Mouse (Mus musculus) kidney, embryonic 16.5 days (tissue): ENCODE data around the gene Rbm12. TPM values are rescaled to one million over a fixed set of nuclear protein-coding genes. Genes with fewer than 3 reads are reported as not detected.

Experiments
- ATAC-seq: fragments of 200-750 bp; cut with Nextera tagmentation; 2 replicates; pipeline ENCODE4 v1.8.0; 2017; ENCODE audit warnings: moderate TSS enrichment; ENCODE audit not compliant: low FRiP score, low TSS enrichment
- H3K27ac ChIP-seq: fragments of 300-500 bp; sonication (generic); 2 replicates; pipeline ENCODE4 v1.5.1; 2014; ENCODE audit warnings: low read length
- H3K27me3 ChIP-seq: fragments of 300-500 bp; sonication (generic); 2 replicates; pipeline ENCODE4 v1.6.1; 2014; ENCODE audit warnings: low read length, control low read depth, mixed read lengths; ENCODE audit not compliant: insufficient read depth
- H3K36me3 ChIP-seq: fragments of 300-500 bp; sonication (generic); 2 replicates; pipeline ENCODE4 v1.6.1; 2014; ENCODE audit warnings: low read length, control low read depth, mixed read lengths; ENCODE audit not compliant: insufficient read depth
- H3K4me1 ChIP-seq: fragments of 300-500 bp; sonication (generic); 2 replicates; pipeline ENCODE4 v1.6.1; 2014; ENCODE audit warnings: low read length, control low read depth, mixed read lengths; ENCODE audit not compliant: insufficient read depth
- H3K4me2 ChIP-seq: fragments of 300-500 bp; sonication (generic); replicated peaks from 2 replicates; pipeline ENCODE4 v1.6.1; 2014; ENCODE audit warnings: low read depth, low read length
- H3K4me3 ChIP-seq: fragments of 300-500 bp; sonication (generic); 2 replicates; pipeline ENCODE4 v1.5.1; 2014; ENCODE audit warnings: mild to moderate bottlenecking, low read length
- H3K9ac ChIP-seq: fragments of 300-500 bp; sonication (generic); replicated peaks from 2 replicates; pipeline ENCODE4 v1.6.1; 2014; ENCODE audit warnings: low read length
- H3K9me3 ChIP-seq: fragments of 300-500 bp; sonication (generic); 2 replicates; pipeline ENCODE4 v1.6.1; 2016; ENCODE audit warnings: low read length, control low read depth
- WGBS: fragments of 180-500 bp; shearing (Covaris S2); extraction: QIAGEN DNeasy Blood & Tissue Kit; methylation state at CpG from one replicate; pipeline ENCODE4 v1.1.7; 2014; 5-methylcytosine and 5-hydroxymethylcytosine counted together
- polyA plus RNA-seq: library from polyadenylated mRNA; unstranded; fragments of >200 nt; fragmentation: Nextera tagmentation; extraction: Ambion mirVana; gene quantifications from 2 replicates; pipeline ENCODE4 v1.2.1, GENCODE M21; 2015

Gene Rbm12
- polyA plus RNA-seq, 1 experiment from 2014 or later, result 27.7 TPM

- H3K4me3 ChIP-seq, result peak within 1 kb of the TSS; percentile 73
- H3K27me3 ChIP-seq, result no peaks in the 10 kb centered on the region
- peak within 1 kb of the TSS; percentile 85 for H3K27ac ChIP-seq
- peaks cover 16% of the 10 kb centered on the region for H3K36me3 ChIP-seq
- under 1% methylated on average over 68 of the region's 81 CpGs for WGBS
- peak within 1 kb of the TSS; percentile 96 for H3K4me2 ChIP-seq
- peak; percentile 87 for ATAC-seq
- H3K9me3 ChIP-seq, result no peaks in the 10 kb centered on the region
- H3K9ac ChIP-seq, result peak within 1 kb of the TSS; percentile 86
- peaks cover 8% of the 10 kb centered on the region for H3K4me1 ChIP-seq
These were observed 46.4 kb downstream of the Rbm12 start, which contains the start of gene Spag4 for GRCm38 (mm10) chr2:156065099-156066041. Gene Spag4 (plus strand): TSS chr2:156065175.

DNA sequence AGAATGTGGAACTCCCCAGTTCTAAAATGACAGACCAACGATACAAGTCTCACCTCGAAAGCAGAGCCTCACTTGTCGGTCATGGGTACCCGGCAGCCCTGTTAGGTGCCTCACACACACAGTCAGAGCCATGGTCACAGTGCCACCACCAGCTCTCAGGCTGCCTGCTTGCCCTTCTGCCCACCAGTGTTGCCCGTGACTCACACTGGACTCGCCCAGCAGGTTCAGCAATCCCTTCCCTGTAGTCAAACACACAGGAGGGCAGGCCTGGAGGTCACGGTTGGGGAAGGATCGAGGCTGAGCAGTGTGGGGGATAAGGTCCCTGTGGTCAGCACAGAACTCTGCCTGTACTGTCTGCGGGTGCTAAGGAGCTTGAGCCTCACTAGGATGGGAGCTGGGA lies 59.0 kb downstream of the Rbm12 start, which contains the start of gene Fer1l4:
Gene Fer1l4, minus strand, starts transcription at position 132 of the 400 bp plus-strand sequence.
- H3K4me1 ChIP-seq, result no peaks in the 10 kb centered on the region
- H3K4me2 ChIP-seq, result no peak within 1 kb of the TSS
- ATAC-seq, result no peak
- H3K36me3 ChIP-seq, result no peaks in the 10 kb centered on the region
- no peak within 1 kb of the TSS for H3K4me3 ChIP-seq
- no peaks in the 10 kb centered on the region for H3K27me3 ChIP-seq
- H3K9me3 ChIP-seq, result no peaks in the 10 kb centered on the region
- WGBS, result 79% methylated on average over 9 of the region's 9 CpGs
- no peak within 1 kb of the TSS for H3K27ac ChIP-seq
- no peak within 1 kb of the TSS for H3K9ac ChIP-seq

DNA sequence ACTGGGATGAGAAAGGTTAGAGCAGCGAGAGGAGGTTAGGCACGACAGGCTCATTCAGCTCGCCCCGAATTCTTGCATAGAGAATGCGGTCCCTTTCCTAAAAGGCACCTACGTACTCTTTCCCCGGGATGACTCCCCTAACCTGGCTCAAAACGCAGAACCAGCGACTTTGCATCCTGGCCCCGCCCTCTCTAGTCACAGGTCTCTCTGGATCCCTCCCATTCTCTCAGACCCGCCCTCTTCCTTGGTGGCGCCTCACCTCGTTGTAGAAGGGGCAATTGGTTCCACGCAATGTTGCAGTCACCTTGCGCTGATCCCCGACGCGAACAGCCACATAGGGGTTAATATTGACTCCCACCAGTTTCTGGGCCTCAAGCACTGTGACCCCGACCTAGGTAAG lies 63.8 kb downstream of the Rbm12 start:
- no peak overlapping the region for H3K9ac ChIP-seq

GRCm38 (mm10) chr2:156042903-156043302 lies 68.9 kb downstream of the Rbm12 start:
- Histone ChIP-seq H3K27ac (no peak overlapping the region), H3K27me3 (no peaks in the 10 kb centered on the region), H3K9ac (no peak overlapping the region), H3K4me3 (no peak overlapping the region), H3K36me3 (no peaks in the 10 kb centered on the region), H3K4me1 (no peaks in the 10 kb centered on the region), H3K4me2 (no peak overlapping the region), H3K9me3 (no peaks in the 10 kb centered on the region)
- ATAC-seq, result no peak
- WGBS, result 81% methylated on average over 8 of the region's 8 CpGs

More for the DNA sequence above, 63.8 kb downstream of the Rbm12 start:
- 4% methylated on average over 19 of the region's 19 CpGs for WGBS
- Histone ChIP-seq H3K27ac (no peak overlapping the region), H3K27me3 (no peaks in the 10 kb centered on the region), H3K9me3 (no peaks in the 10 kb centered on the region), H3K36me3 (no peaks in the 10 kb centered on the region), H3K4me1 (no peaks in the 10 kb centered on the region), H3K4me3 (peak overlapping the region; percentile 23), H3K4me2 (peak overlapping the region; percentile 50)
- ATAC-seq, result peak; percentile 54; the same call in 1 of the 2 replicates

Other genes with a start within 250 kb of the Rbm12 start
- 84.1 and 94.3 TPM in 2 replicates for gene Uqcc1, start 181.7 kb downstream of the Rbm12 start, polyA plus RNA-seq
- gene Gm15557, start 171.2 kb downstream of the Rbm12 start, polyA plus RNA-seq, result not detected in 2 replicates
- gene Gdf5, start 166.6 kb downstream of the Rbm12 start, polyA plus RNA-seq, result 0.64 and 1.3 TPM in 2 replicates
- gene Cep250, start 155.5 kb downstream of the Rbm12 start, polyA plus RNA-seq, result 18.1 and 19.8 TPM in 2 replicates
- gene 6430550D23Rik, start 104.0 kb downstream of the Rbm12 start, polyA plus RNA-seq, result 1.4 and 2.2 TPM in 2 replicates
- 288 and 302 TPM in 2 replicates for gene Ergic3, start 103.9 kb downstream of the Rbm12 start, polyA plus RNA-seq
- 0.15 and 0.37 TPM in 2 replicates for gene Fer1l4, start 59.0 kb downstream of the Rbm12 start, polyA plus RNA-seq
- gene Spag4, start 46.8 kb downstream of the Rbm12 start, polyA plus RNA-seq, result 2.8 and 3.3 TPM in 2 replicates
- gene Cpne1, start within 50 bp of the Rbm12 start, polyA plus RNA-seq, result 70.6 and 75.8 TPM in 2 replicates
- 22.0 and 26.5 TPM in 2 replicates for gene Gm28036, start 15.1 kb upstream of the Rbm12 start, polyA plus RNA-seq
- 361 and 371 TPM in 2 replicates for gene Romo1, start 32.1 kb upstream of the Rbm12 start, polyA plus RNA-seq
- gene Nfs1, start 32.2 kb upstream of the Rbm12 start, polyA plus RNA-seq, result 56.1 and 60.1 TPM in 2 replicates
- gene Rbm39, start 68.3 kb upstream of the Rbm12 start, polyA plus RNA-seq, result 569 and 661 TPM in 2 replicates
- 68.2 and 82.5 TPM in 2 replicates for gene Phf20, start 84.5 kb upstream of the Rbm12 start, polyA plus RNA-seq
- gene Cnbd2, start 200.3 kb upstream of the Rbm12 start, polyA plus RNA-seq, result 5.5 and 8.1 TPM in 2 replicates
- gene Scand1, start 200.7 kb upstream of the Rbm12 start, polyA plus RNA-seq, result 48.8 and 58.0 TPM in 2 replicates